Comparison of ENCODE assay signal across 7 mouse cellular contexts in genomic region chr11:58938322-58939087, GRCm38 (mm10). TPM values are rescaled to one million over a fixed set of nuclear protein-coding genes. Genes with fewer than 3 reads are reported as not detected.
DNase-seq lines count a peak whose midpoint lies in the region; ATAC-seq and TF ChIP-seq lines count a peak whose summit lies in the region.

Rnf187 (minus strand) TSS chr11:58938916.

- H3K4me2 ChIP-seq in intestine, postnatal 0 days (replicated peaks; ENCODE audit: low read depth): peak within 1 kb of the TSS; percentile 98
- peak within 1 kb of the TSS; percentile 91 for H3K4me2 ChIP-seq in midbrain, embryonic 12.5 days (replicated peaks)

- intact Hi-C loops in left cerebral cortex, postnatal 4 days (cut with DNase I): no loop called here

- no peak for TF ChIP-seq CTCF in intestine, postnatal 0 days (IDR thresholded peaks at IDR 0.05; ENCODE audit: low read depth)
- no peak for TF ChIP-seq CTCF in small intestine, adult 2 months (IDR thresholded peaks at IDR 0.05; ENCODE audit: extremely low read depth, insufficient read length, insufficient replicate concordance, low read depth, low read length)

- peak; percentile 85 for TF ChIP-seq POLR2A in small intestine, adult 2 months (IDR thresholded peaks at IDR 0.05; ENCODE audit: low read depth, low read length)

- peak within 1 kb of the TSS; percentile 84 for H3K4me3 ChIP-seq in intestine, postnatal 0 days (ENCODE audit: low read depth, low read length)
- H3K4me3 ChIP-seq in midbrain, embryonic 12.5 days: peak within 1 kb of the TSS; percentile 97
- peak within 1 kb of the TSS; percentile 78 for H3K4me3 ChIP-seq in small intestine, adult 2 months (ENCODE audit: low read depth, low read length)

- peak; percentile 98 for ATAC-seq in intestine, postnatal 0 days
- ATAC-seq in midbrain, embryonic 12.5 days (ENCODE audit: low FRiP score, low read depth): peak; percentile 97

- peaks cover 25% of the 10 kb centered on the region for H3K36me3 ChIP-seq in intestine, postnatal 0 days (ENCODE audit: control insufficient read depth, insufficient read depth)
- H3K36me3 ChIP-seq in midbrain, embryonic 12.5 days: peaks cover 30% of the 10 kb centered on the region
- peaks cover 18% of the 10 kb centered on the region for H3K36me3 ChIP-seq in small intestine, adult 2 months (ENCODE audit: control insufficient read depth, insufficient read depth, low read length)

- under 1% methylated on average over 95 of the region's 95 CpGs for WGBS in intestine, postnatal 0 days
- WGBS in midbrain, embryonic 12.5 days: under 1% methylated on average over 71 of the region's 95 CpGs
- under 1% methylated on average over 95 of the region's 95 CpGs for WGBS in small intestine, adult 2 months

- H3K9ac ChIP-seq in intestine, postnatal 0 days (ENCODE audit: low read depth, low read length): peak within 1 kb of the TSS; percentile 89
- peak within 1 kb of the TSS; percentile 99 for H3K9ac ChIP-seq in midbrain, embryonic 12.5 days (replicated peaks)

- H3K4me1 ChIP-seq in intestine, postnatal 0 days (replicated peaks; ENCODE audit: control insufficient read depth, insufficient read depth, low read length): no peaks in the 10 kb centered on the region
- H3K4me1 ChIP-seq in midbrain, embryonic 12.5 days: peaks cover 24% of the 10 kb centered on the region
- peaks cover 12% of the 10 kb centered on the region; the same call in 1 of the 2 replicates for H3K4me1 ChIP-seq in small intestine, adult 2 months (ENCODE audit: control insufficient read depth, insufficient read depth, insufficient read length, low read length)

- H3K27me3 ChIP-seq in intestine, postnatal 0 days (replicated peaks; ENCODE audit: control insufficient read depth, insufficient read depth, low read length): no peaks in the 10 kb centered on the region
- no peaks in the 10 kb centered on the region for H3K27me3 ChIP-seq in midbrain, embryonic 12.5 days
- no peaks in the 10 kb centered on the region for H3K27me3 ChIP-seq in small intestine, adult 2 months (ENCODE audit: control insufficient read depth, insufficient read depth, low read length)

- peak; percentile 96 for DNase-seq in adrenal gland, adult 2 months
- peak; percentile 84 for DNase-seq in embryo, embryonic 11.5 days (ENCODE audit: low read depth, low spot score)
- DNase-seq in gastrocnemius, postnatal 4 days (ENCODE audit: low spot score in 2 of 2): peak; percentile 83 to 90
- peak; percentile 93 for DNase-seq in left cerebral cortex, postnatal 4 days

- H3K9me3 ChIP-seq in intestine, postnatal 0 days (ENCODE audit: control insufficient read depth): no peaks in the 10 kb centered on the region
- H3K9me3 ChIP-seq in midbrain, embryonic 12.5 days: no peaks in the 10 kb centered on the region

- peak within 1 kb of the TSS; percentile 91 for H3K27ac ChIP-seq in intestine, postnatal 0 days (ENCODE audit: low read depth, low read length)
- peak within 1 kb of the TSS; percentile 92 for H3K27ac ChIP-seq in midbrain, embryonic 12.5 days (replicated peaks)
- peak within 1 kb of the TSS; percentile 74 for H3K27ac ChIP-seq in small intestine, adult 2 months (ENCODE audit: insufficient read depth, low read depth, low read length)

RNA-seq across cellular contexts. Expression of gene Rnf187, which starts in this region (rescaled TPM):
- total RNA-seq in adrenal gland, adult 2 months (2021): 100 to 1,000 TPM; 143 to 198 TPM
- 545 and 648 TPM in 2 replicates for polyA plus RNA-seq in adrenal gland, adult 2 months (2012; rRNA removed)
- 100 to 1,000 TPM; 161 to 162 TPM for total RNA-seq in gastrocnemius, postnatal 4 days (2021)
- 113 and 117 TPM in 2 replicates for polyA plus RNA-seq in intestine, postnatal 0 days (2015; fragmentation: Nextera tagmentation; extraction: Ambion mirVana)
- total RNA-seq in left cerebral cortex, postnatal 4 days (2021): 100 to 1,000 TPM; 386 to 426 TPM
- 437 and 465 TPM in 2 replicates for polyA plus RNA-seq in midbrain, embryonic 12.5 days (2016; fragmentation: Nextera tagmentation; extraction: Ambion mirVana)
- 87.9 and 160 TPM in 2 replicates for polyA plus RNA-seq in small intestine, adult 2 months (2012; rRNA removed)

Comparison
In these comparisons a context has a peak if more than half of its experiments do, and no peak if none do; other contexts are left out.
1. Peak in every context shown above with its lines: DNase-seq, ATAC-seq, H3K4me3 ChIP-seq and H3K27ac ChIP-seq.